Mouse (Mus musculus) adrenal gland, postnatal 25 days (tissue): ENCODE measurements at regions not wholly inside any gene's neighbourhood (a gene's known extent, or its start where the extent isn't known, plus 50 kb on each side); places are given as distances from the start of the nearest gene placed in this dataset.
A peak's percentile ranks its signal among the peaks of the same experiment; 100 is the strongest.

ENCODE experiments used
- DNase-seq: peaks from one replicate; pipeline ENCODE4 v3.0.0; 2021; ENCODE audit warnings: mixed read lengths

- no peak for DNase-seq
Observed at GRCm38 (mm10) chr9:50395543-50395942, 50.8 kb upstream of the Rpl10-ps3 start.

DNA sequence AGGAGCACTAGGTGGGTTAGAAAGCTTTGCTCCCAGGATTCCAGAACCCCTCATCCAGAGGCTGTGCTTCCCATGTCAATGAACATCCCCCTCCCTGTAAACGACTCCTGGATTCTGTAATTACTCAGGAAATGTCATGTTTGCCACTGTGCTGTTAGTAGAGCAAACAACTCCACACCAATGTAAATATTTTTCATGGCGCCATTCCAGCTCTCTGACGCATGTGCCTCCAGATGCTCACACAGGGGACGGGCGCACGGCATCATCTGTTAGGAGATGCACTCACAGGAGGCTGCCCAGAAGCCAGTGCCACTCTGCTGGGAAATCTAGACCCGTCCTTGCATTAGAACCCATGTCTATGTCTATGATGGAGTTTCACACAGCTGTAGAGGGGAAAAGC is 51.3 kb upstream of the Rpl10-ps3 start:
- DNase-seq: no peak

DNA sequence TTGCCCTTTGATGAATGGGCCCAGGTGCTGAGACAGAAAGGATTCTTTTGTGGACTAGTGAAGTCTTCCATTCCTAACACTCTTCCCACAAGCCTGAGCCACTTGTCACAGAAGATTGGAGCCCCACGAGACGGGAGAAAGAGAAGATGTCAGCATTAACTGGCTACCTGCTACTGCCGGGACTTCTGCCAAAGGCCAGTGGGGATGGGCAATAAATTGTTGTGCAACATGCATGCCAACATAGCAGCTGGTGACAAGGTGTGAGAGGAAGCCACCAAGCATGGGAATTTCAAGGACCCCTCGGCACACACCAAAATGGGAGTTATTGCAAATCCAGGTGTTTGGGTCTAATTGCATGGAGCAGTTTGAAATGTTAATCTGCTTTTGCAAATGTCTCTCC is 63.6 kb upstream of the Rpl10-ps3 start:
- peak; percentile 14 for DNase-seq

DNA sequence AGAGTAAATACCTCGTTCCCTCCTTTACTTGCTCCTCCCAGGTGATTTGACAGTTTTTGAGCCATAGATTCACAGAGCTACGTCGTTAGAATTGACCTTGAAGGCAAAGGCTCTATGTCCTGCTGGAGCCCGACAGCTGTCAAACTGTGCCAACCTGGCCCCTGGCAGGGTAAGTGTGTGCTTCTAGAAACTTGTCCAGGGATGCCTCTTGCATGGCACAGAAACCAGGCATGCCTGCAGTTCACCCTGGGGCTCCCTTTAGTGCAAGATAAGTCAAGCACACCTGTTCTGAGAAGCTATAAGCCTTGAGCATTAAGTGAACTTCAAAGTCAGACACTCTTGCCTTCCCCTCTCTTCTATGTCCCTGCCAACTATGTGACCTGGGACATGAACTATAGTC is 64.1 kb upstream of the Rpl10-ps3 start:
- no peak for DNase-seq

- DNase-seq: no peak
Observed at GRCm38 (mm10) chr9:50412986-50413385, 68.2 kb upstream of the Rpl10-ps3 start.

- no peak for DNase-seq
Observed at GRCm38 (mm10) chr9:50413514-50414335, 69.0 kb upstream of the Rpl10-ps3 start.

DNA sequence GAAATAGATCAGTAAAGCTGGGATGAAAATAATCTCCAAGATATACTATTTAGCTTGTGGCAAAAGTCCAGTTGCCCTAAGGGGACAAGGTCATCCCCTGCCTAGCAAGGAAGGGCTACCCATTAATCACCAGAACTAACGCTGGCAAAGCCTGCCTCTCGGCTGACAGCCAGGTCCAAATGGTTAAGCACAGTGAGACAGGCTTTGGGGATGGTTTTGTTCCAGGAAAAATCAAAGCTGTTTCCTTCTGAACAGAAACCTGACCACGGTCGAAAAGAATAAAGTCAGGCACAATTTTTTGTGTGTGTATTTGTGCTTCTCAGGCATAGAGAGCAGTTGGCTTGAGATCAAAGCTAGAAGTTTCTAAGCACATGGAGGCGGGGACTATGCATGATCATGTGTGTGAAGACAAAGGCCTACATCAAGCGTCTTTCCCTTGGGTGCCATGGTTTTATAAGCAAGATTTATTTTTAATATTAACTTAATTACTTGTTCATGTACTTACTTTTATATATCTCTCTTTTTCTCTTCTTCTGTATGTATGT is 70.1 kb upstream of the Rpl10-ps3 start:
- peak; percentile 80 for DNase-seq

- no peak for DNase-seq
Observed at GRCm38 (mm10) chr9:50416677-50417076, 71.9 kb upstream of the Rpl10-ps3 start.

DNA sequence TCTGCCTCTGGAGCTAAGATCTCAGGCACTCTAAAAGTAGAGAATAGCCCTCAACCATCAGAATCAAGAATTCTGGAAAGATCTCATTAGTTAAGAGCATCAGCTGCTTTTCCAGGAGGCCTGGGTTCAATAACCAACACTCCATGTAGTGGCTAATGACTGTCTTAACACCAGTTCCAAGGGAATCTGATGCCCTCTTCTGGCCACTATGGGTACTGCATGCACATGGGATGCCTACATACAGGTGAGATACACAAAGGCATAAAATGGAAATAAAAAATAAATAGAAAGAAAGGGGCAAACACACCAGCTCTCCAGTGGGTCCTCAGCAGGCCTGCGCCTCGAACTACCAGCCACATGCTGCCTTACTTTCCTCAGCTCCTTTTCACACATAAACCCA is 73.3 kb upstream of the Plet1 start:
- DNase-seq: no peak

DNA sequence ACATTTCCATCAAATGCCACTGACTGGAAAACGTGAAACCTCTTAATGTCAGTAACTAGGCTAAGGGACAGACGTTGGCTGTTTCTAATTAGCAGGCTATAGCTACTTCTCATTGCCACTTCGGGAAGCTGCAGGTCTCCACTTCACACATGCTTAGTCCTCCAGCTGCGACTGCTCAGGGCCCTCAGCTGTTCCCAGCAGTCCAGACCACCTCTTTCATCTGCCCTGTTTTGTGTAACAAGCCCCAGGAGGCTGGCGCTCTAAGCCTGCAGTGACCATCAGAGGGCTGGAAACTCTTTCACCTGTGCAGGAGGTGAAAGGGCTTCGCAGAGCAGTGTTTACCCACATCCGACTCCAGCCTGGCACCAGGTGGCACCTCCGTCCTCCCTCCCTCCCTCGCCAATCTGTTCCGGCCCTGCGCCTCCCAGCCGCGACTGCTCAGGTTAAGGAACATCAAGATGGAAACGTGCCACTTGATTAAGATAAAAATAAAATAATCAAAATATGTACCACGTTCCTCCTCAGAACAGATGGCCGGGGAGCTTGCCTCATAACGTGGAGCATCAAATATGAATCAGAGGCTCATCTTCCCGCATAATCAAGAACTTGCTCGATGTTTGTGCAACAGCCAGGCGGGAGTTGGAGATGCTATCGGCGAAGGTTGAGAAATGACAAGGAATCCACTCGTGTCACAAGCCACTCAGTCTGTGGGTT is 72.6 kb upstream of the Plet1 start:
- no peak for DNase-seq

DNA sequence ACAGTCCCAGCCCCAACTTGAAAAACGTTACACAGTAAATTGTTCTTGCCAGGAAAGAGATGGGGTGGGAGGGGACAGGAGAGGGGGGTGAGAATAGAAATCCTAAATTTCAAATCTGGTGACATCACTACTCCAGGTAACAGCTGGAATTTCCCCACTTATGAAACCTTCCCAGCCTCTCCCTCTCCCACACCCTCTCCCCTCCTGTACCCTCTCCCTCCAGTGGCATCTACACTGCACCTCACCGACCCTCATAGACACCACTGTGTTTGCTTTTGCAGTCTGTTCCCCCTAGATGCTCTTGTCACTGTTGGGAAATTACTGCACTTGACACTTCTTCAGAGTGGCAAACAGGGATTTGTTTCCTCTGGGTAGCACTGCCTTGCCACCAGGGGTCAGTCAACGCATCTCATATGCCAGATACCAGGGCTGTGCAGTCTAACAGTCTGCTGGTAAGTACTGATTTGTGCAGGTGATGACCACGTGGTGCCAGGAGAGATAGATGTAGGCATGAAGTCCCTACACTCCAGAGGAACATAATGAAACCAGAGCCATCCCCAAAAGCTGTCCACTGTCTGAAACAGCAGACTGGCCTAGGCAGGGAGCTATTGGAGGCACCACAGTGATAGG is 68.3 kb upstream of the Plet1 start:
- DNase-seq: peak; percentile 10

DNA sequence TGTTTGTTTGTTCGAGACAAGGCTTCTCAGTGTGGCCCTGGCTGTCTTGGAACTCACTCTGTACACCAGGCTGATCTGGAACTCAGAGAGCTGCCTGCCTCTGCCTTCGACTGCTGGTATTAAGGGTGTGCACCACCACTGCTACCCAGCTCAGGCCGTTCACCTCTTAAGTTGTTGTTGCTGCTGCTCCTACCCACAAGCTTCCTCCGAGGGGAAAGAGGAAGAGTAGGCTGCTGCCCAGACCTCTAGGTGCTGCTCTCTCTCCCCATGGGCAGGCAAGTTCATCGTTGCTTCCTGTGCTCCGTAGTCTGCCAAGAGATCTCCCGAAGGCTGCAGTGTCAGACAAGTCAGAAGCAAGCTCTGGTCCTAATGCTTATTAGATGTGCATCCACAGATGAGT is 64.2 kb upstream of the Plet1 start:
- no peak for DNase-seq

- DNase-seq: no peak
Observed at GRCm38 (mm10) chr9:50433525-50433924, 60.8 kb upstream of the Plet1 start.

GRCm38 (mm10) chr9:50433978-50434377 is 60.3 kb upstream of the Plet1 start:
- DNase-seq: no peak

GRCm38 (mm10) chr9:50437830-50438722 is 56.2 kb upstream of the Plet1 start:
- DNase-seq: peak; percentile 87

GRCm38 (mm10) chr9:50438738-50439137 is 55.6 kb upstream of the Plet1 start:
- no peak for DNase-seq

DNA sequence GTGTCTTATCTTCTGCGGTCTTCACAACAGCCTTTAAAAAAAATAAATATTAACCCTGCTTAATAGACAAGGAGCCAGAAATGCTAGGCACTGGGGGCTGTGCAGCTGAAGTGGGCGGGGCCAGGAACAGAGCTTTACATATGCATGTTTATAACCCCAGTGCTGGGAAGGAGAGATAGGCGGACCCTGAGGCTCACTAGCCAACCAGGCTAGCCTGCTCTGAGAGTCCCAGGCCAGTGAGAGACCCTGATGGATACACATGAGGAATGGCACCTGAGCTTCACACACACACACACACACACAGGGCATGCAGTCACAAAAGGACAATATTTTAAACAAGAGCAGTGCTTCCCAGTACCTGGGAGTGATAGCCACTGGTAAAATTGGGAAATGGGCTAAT is 54.1 kb upstream of the Plet1 start:
- DNase-seq: no peak

- DNase-seq: peak; percentile 31
Observed at GRCm38 (mm10) chr9:50440689-50441088, 53.6 kb upstream of the Plet1 start.

DNA sequence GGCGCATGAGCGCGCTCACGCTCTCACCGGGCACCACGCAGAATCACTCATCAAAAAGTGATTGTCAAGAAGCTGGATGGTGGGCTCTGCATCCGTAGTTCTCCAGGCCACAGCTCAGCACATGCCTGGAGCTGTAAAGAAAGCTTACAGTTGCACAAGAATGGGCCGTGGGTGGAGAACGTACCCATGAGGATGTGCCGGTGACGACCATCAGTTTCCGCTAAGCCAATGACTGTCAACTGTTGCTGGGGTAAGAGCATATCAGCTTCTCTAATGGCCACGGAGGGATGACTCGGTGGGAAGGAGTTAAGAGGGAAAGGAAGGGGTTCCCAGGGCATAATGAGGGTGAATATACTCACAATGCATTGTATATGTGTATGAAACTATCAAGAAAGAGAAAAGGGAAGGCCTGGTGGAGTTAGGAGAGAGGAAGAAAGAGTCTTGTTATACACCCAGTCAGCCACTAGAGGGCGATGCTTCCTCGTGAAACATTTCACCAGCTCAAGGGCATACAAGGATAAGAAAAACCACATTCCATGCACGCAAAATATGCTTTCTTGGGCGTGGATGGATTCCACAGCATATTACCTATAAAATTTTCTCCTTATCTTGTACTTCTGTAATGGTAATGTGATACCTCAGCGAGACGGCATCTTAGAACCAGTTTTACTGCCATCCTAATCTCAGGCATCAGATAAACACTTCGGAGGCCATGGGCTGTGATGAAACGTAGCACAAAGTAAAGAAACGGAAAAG is 50.4 kb upstream of the Plet1 start:
- DNase-seq: peak; percentile 54
